Mouse (Mus musculus) urinary bladder, adult 18-20 months (tissue): ENCODE data around the gene Frk.
A peak's percentile ranks its signal among the peaks of the same experiment; 100 is the strongest.
"Not testable (repeated sequence)": the region's sequence is repeated elsewhere in the genome, so short reads cannot be mapped to it uniquely, and the experiment has no call there.

Experiments used
- DNase-seq, 2 experiments: peaks; one replicate each; pipeline ENCODE4 v3.0.0; 2022; ENCODE audit warnings: low spot score in 2 of 2, mixed read lengths in 2 of 2

Gene Frk

DNA sequence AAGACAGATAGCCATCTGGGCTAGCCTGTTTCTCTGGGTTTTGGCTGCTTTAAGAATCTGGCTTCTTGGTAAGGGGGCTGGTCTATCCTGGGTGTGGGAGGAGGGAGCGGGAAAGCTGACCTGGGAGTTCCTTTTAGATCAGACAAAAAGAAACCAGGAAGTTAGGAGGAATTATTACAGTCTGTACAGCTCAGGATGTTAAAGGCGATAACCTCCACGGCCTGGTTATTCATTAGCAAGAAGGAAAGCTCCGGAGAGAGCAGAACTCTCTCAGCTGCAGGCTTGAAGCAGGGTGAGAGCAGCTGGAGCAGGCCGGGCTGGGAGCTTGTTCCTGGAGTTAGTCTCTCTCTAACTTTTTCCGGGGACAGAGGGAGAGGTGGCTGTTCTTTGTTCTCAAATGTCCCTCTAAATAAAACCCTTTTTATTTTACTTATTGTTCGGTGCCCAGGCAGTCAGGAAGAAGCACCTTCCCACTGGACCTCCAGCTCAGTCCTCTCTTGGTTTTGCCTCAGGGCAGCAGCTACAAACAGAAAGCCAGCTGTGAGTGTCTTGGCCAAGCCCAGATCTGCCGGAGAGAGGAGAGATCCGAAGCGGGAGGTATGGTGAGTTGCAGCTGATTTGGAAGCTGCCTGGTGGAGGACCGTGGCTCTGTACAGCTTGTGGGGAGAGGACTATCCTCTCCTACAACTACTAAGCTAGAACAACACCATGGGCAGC is at the start of gene Frk:
Gene Frk, plus strand, starts transcription at position 103 of the 717 bp plus-strand sequence.
- peak; percentile 43 to 53 for DNase-seq

DNA sequence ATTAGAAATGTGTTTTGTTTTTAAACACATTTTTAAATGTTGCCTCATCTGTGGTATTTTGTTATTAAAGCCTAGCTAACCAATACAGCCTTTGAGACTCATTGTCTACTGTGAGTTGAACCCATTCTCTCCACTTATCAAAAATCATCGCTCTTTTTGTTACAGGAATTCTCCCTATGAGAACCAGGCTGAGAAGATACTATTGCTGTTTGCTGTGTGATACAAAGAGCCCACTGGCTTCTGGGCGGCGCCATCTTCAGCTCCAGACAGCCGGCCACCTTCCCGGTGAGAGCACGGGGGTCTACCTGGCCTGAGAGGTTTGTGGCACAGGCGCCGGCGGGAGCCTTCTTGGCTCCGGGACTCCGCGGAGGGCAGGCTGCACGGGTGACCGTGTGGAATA is 49.0 kb upstream of the Frk start:
- DNase-seq, result not testable (repeated sequence)

DNA sequence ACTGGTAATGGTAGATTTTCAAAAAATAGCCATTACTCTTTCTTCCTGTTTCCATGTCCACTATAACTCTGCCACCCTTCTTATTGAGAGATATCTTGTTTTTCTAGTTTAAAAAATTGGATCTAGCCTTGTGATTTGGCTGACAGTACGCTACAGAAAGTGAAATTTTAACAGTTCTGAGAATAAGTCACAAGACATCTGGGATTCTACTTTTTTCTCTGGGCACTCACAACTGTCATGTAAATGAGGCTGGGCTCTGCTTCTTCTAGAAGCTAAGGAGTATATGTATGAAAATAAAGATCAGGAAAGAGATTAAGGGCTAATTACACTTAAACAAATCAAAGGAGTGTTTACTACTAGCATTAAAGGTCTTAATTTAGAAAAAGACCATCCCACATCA is 33.7 kb upstream of the Frk start:
- DNase-seq, result no peak

DNA sequence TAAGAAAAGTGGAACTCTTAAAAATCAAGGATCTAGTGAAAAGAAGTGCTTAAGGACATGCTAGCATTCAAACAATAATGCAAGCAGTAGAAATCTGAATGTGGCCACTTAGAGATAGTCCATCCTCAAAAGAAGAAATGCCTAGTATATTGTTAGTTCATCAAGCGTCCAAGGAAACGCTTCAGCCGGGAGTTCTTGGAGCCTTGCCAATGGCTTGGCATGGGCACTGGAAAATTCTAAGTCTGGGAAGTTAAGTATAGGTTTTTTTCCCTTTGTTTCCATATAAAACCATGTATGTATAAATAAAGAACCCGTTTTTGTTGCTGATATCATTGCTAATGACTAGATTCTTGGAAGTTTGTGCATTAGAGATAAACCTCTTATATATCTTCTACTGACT is 21.7 kb upstream of the Frk start:
- DNase-seq, result no peak

DNA sequence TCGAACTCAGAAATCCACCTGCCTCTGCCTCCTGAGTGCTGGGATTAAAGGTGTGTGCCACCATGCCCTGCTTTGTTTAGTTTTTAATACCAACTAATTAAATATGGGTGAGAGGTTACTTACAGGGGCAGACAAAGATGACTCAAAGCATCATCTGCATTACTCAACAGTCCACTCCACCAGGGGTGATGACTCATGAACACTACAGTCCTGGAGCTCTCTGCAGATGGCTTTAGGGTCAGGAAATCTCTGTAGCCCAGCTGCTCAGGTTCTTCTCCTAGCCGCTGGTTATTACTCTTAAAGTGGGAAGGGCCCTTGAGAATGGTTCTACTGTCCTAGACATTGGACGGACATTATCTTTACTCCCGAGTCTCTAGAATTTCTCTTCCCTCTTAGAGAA is 18.9 kb upstream of the Frk start:
- DNase-seq, result no peak

DNA sequence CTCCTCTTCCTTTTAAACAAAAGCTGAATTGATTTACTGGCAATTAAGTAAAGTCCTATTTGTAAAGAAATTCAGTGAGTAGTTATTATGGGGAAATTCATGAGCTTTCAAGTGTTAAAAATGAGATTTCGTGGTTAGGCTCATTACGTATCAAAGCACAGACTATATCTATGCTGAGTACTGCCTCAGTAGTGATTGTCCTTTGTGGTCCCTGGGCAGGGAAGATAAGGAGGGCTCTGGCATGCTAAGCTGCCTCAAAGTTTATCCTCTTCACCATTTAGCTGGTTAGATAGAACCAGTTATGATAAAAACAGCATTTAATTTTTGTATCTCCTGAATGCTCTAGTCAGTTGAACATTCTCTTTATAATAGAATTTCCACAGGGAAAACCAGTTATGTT is 14.2 kb upstream of the Frk start:
- DNase-seq, result no peak

DNA sequence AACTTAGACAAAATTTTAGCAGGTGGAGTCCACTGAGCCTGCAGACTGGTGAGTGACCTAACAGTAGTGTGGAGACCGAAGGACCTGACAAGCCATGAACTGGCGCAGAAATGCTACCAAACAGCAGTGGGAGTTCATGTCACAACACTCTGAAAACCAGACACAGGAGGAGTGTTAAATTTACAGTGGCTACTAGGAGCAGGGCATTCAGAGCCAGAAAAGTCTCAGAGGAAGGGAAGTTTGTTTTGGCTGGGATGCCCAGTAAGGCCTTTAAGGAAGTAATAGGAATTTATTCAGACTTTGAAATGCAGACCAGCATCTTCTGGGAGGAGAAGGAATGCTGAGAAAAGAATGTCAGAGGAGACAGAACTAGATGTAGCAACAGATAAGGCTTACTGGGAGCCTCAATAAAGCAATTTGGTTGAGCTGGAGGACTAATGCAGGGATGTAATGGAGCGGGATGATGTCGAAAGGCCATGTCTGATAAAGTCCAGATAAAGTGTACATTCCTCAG is 3.2 kb upstream of the Frk start:
- DNase-seq, result no peak

DNA sequence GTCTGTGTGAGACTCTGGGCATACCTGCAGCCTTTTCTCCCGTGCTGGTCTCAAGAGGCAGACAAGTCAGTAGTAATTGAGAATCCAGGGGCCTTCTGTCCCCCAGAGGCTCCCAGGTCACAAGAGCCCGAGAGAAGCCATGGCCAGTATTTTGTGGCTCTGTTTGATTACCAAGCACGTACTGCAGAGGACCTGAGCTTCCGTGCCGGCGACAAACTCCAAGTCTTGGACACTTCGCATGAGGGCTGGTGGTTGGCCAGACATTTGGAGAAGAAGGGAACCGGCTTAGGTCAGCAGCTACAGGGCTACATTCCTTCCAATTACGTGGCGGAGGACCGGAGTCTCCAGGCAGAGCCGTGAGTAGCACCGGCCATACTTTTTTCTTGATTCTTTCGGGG is 814 bp downstream of the Frk start:
- peak in 1 of 2 experiments; percentile 10 for DNase-seq

DNA sequence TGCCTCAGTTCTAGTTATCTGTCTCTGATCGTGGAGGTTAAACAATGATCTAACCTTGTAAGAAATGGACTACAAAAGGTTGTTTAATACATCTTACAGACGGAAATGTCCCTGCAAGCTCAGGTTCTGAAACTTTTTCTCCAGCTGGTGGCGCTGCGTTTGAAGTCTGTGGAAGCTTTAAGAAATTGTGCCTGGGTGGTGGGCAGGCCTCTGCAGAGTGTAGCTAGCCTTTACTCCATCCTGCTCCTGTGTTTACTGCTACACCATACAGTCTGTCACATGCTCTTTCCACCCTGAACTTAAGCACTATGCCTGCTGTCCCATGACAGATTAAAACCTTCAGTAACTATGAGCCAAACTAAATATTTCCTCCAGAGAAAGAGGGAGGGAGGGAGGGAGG is 1.9 kb downstream of the Frk start:
- peak; percentile 33 to 37 for DNase-seq

DNA sequence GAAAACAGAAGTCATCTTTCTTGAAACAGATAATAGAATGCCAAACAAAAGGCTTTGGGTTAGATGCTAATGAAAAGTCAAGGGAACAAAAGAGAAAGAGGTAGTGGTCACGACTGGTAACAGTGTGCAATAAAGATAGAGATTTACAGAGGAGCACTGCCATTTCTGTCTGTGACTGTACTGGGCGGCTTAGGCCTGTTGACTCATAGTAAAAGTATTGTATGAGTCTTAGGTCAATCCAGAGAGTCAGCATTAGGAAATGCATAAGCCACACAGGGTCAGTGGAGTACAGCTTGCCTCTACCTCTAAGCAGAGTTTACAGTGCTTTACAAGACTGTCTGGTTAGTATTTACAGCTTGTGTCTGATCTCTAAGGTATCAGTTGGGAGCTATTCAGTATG is 24.6 kb downstream of the Frk start:
- DNase-seq, result no peak

DNA sequence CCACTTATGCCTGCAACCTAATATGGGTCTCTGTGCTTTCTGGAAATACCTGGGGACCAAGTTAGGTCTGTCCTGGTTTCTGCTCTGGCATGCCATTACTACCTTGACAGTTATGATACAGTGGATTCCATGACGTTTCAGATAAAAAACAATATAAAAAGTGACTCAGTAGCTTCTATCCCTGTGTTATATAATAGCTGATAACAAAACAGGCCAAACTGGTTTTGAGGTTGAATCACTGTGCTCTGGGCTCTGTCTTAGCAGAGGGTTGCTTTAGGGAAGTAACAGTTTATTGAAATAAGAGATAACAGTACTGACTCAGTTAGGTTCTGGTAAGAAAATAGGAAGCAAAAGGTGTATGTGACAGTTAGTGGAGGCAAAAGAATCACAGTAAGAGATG is 25.4 kb downstream of the Frk start:
- DNase-seq, result peak in 1 of 2 experiments; percentile 24

DNA sequence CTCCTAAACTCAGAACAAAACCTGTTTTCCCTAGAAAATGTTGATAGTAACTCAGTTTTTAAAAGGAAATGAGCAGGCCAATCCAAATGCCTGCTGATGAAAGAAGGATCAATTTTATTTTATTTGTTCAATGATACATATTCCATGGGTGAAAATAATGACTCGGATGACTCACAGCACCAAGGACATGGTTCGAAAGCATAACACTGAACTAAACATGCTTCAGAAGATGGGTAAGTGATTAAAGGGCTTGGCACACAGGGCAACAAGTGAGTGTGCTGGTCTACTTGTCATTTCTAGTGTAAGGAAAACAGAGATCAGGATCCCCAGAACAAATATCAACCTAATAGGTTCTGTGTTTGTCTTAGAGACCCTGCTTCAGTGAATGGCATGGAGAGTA is 26.1 kb downstream of the Frk start:
- no peak for DNase-seq

DNA sequence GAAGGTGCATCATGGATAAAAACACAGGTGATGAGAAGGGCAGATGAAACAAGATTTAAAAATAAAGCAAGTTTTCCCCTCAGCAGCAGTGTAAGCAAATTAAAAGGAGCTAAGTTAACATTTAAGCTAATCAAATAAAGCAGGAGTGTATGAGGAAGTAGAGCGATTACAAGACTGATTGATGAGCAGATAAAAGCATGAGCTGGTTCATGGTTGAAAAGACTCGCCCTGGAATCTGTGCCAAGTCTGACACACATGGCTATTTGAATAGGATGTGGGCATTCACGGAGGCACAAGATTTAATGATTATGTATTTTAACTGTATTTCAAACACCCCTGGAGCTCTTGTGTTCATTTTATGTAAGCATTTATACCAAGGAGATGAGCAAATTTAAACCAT is 28.0 kb downstream of the Frk start:
- peak in 1 of 2 experiments; percentile 48 for DNase-seq

DNA sequence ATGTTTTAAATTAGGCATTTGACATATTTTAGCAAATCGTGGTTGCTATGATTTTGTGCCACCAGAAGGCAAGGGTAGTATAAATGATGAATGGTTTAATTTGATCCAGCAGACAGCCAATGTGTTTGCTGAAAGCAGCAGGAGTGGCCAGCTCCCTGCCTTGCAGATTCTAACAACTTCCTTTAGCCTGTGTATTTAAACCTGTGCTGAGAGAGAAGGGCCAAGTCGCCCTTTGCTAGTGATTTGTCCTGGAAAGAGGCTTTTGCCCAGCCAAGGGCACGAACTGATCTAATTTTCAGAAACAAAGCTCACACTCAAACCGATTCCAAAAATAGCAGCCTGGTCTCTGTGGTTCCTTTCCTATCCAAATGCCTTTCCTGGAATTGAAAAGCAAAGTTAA is 29.4 kb downstream of the Frk start:
- no peak for DNase-seq

DNA sequence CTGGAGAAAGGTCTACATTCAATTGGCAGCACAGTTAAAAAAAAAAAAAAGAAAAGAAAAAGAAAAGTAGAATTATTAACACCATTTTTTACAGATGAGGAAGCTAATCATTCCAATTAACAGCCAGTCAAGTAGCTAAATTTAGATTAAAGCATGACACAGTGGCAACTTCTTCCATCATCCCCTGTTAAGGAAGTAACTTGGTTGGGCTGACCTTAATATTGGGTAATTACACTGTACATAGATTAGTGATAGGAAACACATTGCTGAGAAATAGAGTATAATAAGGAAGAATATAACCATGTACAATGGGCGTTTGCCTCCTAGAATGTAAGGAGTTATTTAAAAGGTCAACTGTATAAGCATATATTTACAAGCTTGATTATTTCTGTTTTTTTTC is 42.4 kb downstream of the Frk start:
- DNase-seq, result no peak

DNA sequence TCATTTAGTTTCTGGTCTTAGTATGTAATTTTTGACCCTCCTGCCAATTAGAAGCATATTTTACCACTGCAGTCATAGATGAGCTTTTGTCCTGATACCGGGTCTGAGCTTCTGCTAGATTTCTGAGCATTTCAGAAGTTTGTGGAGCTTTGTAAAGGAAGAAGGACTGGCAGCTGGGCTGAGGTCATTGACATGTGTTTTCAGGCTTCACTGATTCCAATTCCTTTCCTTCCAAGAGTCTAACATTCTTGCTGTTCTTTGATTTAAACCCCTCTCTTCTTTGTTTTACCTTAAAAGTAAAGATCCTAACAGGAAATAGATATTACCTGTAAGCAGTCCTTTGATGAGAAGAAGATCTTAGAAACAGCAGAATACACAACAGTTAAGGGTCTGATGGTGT is 48.6 kb downstream of the Frk start:
- DNase-seq, result no peak

DNA sequence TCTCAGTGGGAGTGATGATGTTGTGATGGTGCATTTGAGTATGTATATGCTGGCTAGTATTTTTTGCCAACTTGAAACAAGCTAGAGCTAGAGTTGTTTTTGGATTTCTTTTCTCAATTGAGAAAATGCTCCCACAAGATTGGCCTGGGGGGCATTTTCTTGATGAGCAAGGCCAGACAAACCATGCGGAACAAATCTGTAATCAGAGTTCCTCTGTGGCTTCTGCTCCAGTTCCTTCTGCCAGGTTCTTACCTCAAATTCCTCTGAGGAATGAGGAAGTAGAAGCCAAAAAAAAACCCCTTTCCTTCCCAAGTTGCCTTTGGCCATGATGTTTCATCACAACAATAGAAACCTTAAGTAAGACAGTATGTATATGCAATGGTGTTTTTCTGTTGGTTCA is 49.3 kb downstream of the Frk start:
- no peak for DNase-seq

DNA sequence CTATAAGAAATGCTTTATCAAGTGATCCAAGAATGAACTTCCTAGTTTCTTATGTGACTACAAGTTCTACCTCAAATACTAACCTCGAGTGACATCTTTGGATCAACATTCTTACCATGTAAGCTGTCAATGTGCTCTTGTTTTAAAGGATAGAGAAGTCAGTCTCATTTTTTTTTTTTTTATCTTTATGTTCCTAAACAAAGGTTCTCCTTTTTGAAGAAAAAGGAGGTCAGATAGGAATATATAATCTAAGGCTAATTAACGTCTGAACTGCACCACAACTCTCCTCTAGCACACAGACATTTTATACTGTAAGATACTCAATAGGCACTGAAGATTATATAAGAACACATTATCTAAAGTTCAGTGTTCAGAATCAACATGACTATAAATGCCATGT is 57.5 kb downstream of the Frk start:
- no peak for DNase-seq

DNA sequence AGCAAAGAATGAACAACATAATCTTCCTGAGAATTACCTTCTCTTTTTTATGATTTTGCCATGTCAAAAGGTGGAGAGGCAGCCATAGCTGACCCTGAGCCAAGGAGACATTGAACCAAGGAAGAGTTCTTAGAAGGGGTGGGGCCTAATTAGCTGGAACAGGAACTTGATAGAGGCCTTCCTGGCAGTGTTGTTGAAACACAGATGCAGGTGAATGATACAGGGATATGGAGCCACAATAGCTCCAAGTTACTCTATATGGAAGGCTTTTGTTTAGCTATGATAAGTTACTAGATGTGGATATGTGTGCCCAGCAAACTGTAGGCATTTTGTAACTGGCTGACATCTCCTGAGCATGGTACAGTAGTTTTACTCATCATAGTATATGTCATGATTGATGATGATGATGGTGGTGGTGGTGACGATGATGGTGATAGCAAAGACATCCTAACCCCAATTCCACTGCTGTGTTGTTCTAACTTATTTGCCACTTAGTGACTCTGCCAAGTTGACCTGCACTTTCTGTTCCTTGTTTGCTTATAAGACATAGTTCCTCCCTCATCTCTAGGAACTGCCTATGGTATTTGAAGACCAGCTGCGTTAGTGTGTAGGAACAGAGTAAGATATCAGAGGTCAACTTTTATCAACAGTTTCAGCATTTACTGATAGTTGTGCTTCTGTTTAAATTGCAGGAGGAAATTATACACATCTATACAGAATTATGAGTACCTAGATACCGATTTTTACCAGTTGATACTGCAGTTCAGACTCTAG is 58.7 kb downstream of the Frk start:
- no peak for DNase-seq

DNA sequence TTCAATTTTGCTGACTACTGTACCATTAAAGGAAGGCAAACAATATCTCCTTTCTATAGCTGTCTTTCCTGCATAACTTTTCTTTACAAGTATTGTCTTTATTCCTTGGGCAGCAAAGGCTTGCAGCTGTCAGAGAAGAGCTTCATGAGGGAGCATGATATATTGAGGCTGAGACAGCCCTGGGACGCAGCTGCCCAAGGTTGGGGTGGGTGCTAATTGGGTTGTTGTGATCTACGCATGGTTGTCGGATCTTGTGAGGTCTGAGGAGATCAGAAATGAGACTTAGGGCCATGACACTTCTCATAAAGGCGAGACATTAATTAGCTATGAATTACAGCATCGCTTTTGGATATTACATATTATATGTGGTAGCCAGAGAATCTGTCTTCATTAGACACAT is 67.4 kb downstream of the Frk start:
- no peak for DNase-seq

DNA sequence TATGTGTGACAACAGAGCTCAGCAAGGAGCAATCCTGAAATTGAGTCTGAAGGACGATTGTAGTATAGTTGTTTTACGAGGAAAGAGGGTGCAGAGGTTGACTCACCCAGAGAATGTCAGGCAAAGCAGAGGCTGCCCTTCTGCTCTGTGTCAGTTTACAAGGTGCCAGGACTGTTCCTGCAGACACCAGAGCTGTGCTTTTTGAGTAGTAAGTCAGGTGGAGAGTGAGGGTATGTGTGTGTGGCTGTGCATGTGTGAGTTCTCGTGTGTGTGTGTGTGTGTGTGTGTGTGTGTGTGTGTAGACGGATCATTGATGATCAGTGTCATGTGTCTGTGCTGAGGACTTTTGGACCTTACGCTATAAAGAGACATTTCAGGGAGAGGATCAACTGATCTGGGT is 68.4 kb downstream of the Frk start:
- DNase-seq, result no peak

DNA sequence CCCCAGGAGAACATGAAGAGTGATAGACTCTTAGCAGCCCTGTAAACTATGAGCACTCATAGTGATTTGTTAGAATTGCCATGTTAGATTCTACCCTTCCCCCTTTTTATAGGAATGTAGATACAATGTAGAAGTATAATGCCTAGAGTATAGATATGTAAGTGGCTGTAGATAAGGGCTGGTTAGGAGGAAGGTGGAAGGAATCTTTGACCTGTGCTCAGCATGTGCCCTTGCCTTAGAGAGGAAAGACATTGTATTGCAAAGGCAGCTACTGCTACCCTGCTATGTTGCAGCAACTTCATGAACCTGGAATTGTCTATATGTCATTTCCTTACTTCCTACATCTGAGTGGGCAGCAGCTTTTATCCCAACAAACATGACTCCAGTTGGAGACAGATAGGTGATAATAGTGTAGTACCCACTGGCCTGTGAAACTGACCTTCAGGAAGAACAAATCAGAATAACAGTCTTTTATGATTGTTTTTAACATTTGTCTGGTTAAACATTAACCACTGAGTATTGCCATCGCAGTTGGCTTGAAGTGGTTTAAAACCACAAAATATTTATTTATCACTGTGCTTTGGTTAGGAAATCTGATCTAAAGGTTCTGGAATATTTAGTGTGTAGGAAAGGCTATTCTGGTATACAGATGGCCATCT is 80.4 kb downstream of the Frk start:
- DNase-seq, result no peak

DNA sequence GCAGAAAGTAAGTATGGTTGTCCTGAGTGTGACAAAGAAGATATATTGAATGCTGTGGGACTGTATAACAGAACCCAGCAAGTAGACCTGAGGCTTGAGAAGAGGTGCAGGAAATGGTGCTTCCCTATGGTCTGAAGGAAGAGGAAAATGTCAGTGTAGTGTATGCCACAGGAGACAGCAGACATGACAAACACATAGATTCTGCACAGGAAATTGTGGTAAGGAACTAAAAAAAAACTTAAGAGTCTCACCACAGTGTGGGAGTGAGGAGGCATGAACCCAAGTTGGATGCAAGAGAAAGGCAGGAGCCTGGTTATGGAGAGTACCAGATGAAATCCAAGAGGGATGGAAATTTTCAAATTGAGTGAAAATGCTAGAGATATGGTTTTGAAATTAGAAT is 132.3 kb downstream of the Frk start:
- no peak for DNase-seq
